Mouse (Mus musculus) thymus, adult 2 months (tissue): ENCODE data around the gene Pcnx2. TPM values are rescaled to one million over a fixed set of nuclear protein-coding genes. Genes with fewer than 3 reads are reported as not detected.

Experiments
- DNase-seq: peaks from one replicate; pipeline ENCODE4 v3.0.0; 2021
- H3K27ac ChIP-seq: fragments of 200-500 bp; 2 replicates; pipeline ENCODE4 v1.5.1; 2012; ENCODE audit warnings: low read length, control low read depth; ENCODE audit not compliant: control insufficient read depth, insufficient read depth
- H3K27me3 ChIP-seq: fragments of 200-500 bp; 2 replicates; pipeline ENCODE4 v1.6.1; 2012; ENCODE audit warnings: mild to moderate bottlenecking, low read length, moderate library complexity, mixed read lengths; ENCODE audit not compliant: control insufficient read depth, insufficient read depth
- H3K36me3 ChIP-seq: fragments of 200-500 bp; 2 replicates; pipeline ENCODE4 v1.6.1; 2012; ENCODE audit warnings: mild to moderate bottlenecking, low read length, moderate library complexity; ENCODE audit not compliant: control insufficient read depth, insufficient read depth
- H3K4me1 ChIP-seq: fragments of 200-500 bp; replicated peaks from 2 replicates; pipeline ENCODE4 v1.6.1; 2012; ENCODE audit warnings: low read length; ENCODE audit not compliant: control insufficient read depth, insufficient read depth
- H3K4me3 ChIP-seq: fragments of 200-500 bp; 2 replicates; pipeline ENCODE4 v1.5.1; 2012; ENCODE audit warnings: mild to moderate bottlenecking, low read length, control low read depth, moderate library complexity; ENCODE audit not compliant: control insufficient read depth, insufficient read depth
- CTCF ChIP-seq: fragments of 200-500 bp; IDR thresholded peaks from 2 replicates; pipeline ENCODE4 v1.5.1; 2012; ENCODE audit warnings: mild to moderate bottlenecking, control low read depth, low read length, moderate library complexity, borderline replicate concordance; ENCODE audit not compliant: control insufficient read depth, poor library complexity, insufficient read depth; ENCODE audit errors: extremely low read depth
- POLR2A ChIP-seq: fragments of 200-500 bp; IDR thresholded peaks from 2 replicates; pipeline ENCODE4 v1.6.1; 2012; ENCODE audit warnings: mild to moderate bottlenecking, low read length, control low read depth, moderate library complexity; ENCODE audit not compliant: control insufficient read depth, poor library complexity, insufficient read depth; ENCODE audit errors: extremely low read depth
- WGBS: fragments of 180-500 bp; shearing (Covaris S2); methylation state at CpG from one replicate; pipeline ENCODE4 v1.1.7; 2018; 5-methylcytosine and 5-hydroxymethylcytosine counted together
- polyA plus RNA-seq: library from polyadenylated mRNA; depleted of rRNA; stranded (reverse); fragments of >200 nt; gene quantifications from 2 replicates; pipeline ENCODE4 v1.2.3, GENCODE M21; 2012

Gene Pcnx2
- polyA plus RNA-seq, 1 experiment = 0.34 TPM

DNA sequence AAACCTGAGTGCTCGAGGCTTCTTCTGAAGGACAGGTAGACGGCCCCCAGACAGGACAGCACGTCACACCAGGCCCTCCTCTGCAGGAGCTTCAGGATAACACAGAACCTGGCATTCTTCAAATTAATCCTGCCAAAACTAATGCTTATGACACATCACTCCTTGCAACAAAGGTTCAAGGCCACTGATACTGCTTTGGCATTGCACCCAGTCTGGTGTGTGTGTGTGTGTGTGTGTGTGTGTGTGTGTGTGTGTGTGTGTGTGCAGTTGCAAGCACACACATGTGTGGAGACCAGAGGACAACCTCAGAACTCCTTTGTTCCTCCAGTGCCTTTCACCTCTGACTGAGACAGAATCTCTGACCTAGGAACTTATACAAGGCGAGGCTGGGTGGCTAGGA, 15.1 kb upstream of the Pcnx2 start:
- WGBS = 88% methylated on average over 4 of the region's 4 CpGs
- H3K4me3 ChIP-seq = no peak overlapping the region
- H3K27me3 ChIP-seq = peaks cover 14% of the 10 kb centered on the region
- DNase-seq = no peak
- no peaks in the 10 kb centered on the region for H3K36me3 ChIP-seq
- no peak overlapping the region for H3K27ac ChIP-seq
- no peak for TF ChIP-seq CTCF
- no peak for TF ChIP-seq POLR2A
- no peaks in the 10 kb centered on the region; the same call in 1 of the 2 replicates for H3K4me1 ChIP-seq

DNA sequence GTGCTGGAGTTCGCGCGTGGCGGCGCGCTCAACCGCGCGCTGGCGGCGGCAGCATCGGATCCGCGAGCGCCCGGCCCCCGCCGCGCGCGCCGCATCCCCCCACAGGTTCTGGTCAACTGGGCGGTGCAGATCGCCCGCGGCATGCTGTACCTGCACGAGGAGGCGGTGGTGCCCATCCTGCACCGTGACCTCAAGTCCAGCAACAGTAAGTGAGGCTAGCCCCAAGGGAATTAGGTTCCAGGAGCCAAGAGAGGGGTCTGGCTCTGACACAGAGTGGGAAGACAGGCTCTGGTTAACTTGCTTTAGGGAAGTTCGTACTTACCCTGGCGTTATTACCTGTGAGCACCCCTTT, 13.1 kb upstream of the Pcnx2 start:
- no peaks in the 10 kb centered on the region for H3K36me3 ChIP-seq
- TF ChIP-seq CTCF (no peak), POLR2A (no peak)
- H3K27me3 ChIP-seq = peaks cover 14% of the 10 kb centered on the region
- H3K27ac ChIP-seq = no peak overlapping the region
- DNase-seq = no peak
- H3K4me3 ChIP-seq = no peak overlapping the region
- no peaks in the 10 kb centered on the region; the same call in 1 of the 2 replicates for H3K4me1 ChIP-seq
- WGBS = 2% methylated on average over 31 of the region's 31 CpGs

DNA sequence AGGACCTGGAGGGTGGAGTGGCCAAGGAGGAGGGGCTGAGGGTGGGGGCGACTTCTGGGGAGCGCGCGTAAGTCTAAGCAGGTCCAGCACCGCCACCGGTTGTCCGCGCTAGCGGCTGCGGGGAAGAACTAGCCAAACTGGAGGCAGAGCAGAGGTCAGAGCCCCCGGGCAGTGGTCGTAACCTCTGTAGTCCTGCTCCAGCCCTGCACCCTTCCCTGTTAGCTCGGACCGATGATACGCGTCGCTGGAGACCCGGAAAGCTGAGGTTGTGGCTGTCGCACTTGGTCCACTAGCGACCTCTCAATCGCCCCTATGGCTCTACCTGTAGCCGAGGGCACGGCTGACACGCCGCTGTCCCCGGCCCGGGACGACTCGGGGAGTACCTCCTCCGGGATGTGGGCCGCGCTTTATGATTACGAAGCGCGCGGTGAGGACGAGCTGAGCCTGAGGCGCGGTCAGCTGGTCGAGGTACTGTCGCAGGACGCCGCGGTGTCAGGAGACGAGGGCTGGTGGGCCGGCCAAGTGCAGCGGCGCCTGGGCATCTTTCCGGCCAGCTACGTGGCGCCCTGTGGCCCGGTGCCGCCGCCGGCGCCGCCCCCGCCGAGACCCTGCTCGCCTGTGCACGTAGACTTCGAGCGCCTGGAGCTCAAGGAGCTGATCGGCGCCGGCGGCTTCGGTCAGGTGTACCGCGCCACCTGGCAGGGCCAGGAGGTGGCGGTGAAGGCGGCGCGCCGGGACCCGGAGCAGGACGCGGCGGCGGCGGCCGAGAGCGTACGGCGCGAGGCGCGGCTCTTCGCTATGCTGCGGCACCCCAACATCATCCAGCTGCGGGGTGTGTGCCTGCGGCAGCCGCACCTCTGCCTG, 12.5 kb upstream of the Pcnx2 start, which contains the start of gene Map3k21:
Gene Map3k21 (plus strand): TSS at position 86 of the 864 bp plus-strand sequence.
- 2% methylated on average over 85 of the region's 93 CpGs for WGBS
- H3K36me3 ChIP-seq = no peaks in the 10 kb centered on the region
- DNase-seq = no peak
- no peak within 1 kb of the TSS for H3K27ac ChIP-seq
- TF ChIP-seq CTCF = no peak
- TF ChIP-seq POLR2A = no peak
- H3K27me3 ChIP-seq = peaks cover 14% of the 10 kb centered on the region
- H3K4me1 ChIP-seq = no peaks in the 10 kb centered on the region; the same call in 1 of the 2 replicates
- no peak within 1 kb of the TSS for H3K4me3 ChIP-seq

DNA sequence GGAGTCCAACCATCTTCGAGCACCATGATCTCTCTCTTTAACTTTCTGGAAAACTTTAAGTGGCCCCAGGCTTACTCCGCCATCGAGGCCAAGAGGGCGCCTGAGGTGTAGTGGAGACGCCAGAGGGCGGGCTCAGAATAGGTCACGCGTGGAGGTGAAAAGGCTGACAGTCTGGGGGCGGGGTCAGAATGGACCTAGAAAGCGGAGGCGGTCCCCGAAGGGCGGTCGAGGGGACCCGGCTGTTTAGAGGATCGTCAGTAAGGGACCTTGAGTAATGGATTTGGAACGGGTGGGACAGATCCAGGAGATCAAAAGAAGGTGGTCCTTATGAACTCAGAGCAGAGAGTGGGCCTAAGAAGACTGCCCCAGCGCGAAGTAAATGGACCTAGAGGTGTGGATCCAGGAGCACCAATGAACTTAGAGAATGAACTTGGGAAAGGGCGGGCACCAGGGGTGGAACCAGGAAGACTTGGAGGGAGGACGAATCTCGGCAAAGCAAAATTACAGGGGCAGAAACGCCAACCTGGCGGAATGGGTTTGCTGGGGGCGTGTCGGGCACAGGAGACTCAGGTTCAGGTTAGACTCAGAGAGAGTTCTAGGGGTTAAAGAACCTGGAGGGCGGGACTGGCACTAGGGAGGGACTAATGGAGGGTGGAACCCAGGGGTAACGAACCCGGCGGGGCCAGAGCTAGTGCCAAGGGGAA, 11.7 kb upstream of the Pcnx2 start:
- Histone ChIP-seq H3K4me3 (no peak overlapping the region), H3K27me3 (peaks cover 14% of the 10 kb centered on the region), H3K36me3 (no peaks in the 10 kb centered on the region), H3K27ac (no peak overlapping the region), H3K4me1 (no peaks in the 10 kb centered on the region; the same call in 1 of the 2 replicates)
- 12% methylated on average over 30 of the region's 30 CpGs for WGBS
- TF ChIP-seq CTCF = no peak
- no peak for DNase-seq

DNA sequence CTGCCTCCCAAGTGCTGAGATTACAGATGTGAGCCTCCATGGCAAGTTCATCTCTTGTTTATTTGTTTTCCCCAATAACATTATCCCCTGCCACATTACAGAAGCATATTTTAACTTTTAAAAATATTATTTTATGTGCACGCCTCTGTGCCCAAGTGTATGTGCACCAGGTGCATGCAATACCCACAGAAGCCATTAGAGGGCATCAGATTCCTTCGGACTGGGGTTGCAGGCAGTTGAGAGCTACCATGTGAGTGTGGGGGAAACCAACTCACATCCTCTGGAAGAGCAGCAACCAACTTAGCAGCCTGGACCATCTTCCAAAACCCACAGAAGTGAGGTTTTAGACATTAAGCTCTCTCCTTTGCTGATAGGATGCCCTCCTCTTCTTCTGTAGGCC, 9.2 kb upstream of the Pcnx2 start:
- WGBS = 74% methylated on average over 2 of the region's 2 CpGs

GRCm38 (mm10) chr8:125905341-125905740, 7.2 kb upstream of the Pcnx2 start:
- no peak for DNase-seq
- TF ChIP-seq CTCF = no peak
- no peak for TF ChIP-seq POLR2A
- peaks cover 8% of the 10 kb centered on the region; the same call in 1 of the 2 replicates for H3K27me3 ChIP-seq
- no peaks in the 10 kb centered on the region for H3K36me3 ChIP-seq
- H3K27ac ChIP-seq = no peak overlapping the region
- H3K4me1 ChIP-seq = no peaks in the 10 kb centered on the region
- no peak overlapping the region for H3K4me3 ChIP-seq
- 85% methylated on average over 2 of the region's 2 CpGs for WGBS

More for the DNA sequence above, 9.2 kb upstream of the Pcnx2 start:
- H3K36me3 ChIP-seq = no peaks in the 10 kb centered on the region
- peaks cover 14% of the 10 kb centered on the region for H3K27me3 ChIP-seq
- H3K4me3 ChIP-seq = no peak overlapping the region
- DNase-seq = no peak
- H3K27ac ChIP-seq = no peak overlapping the region
- TF ChIP-seq POLR2A (no peak), CTCF (no peak)
- H3K4me1 ChIP-seq = no peaks in the 10 kb centered on the region; the same call in 1 of the 2 replicates
